Mouse (Mus musculus) liver, embryonic 13.5 days (tissue): ENCODE data around the gene Elovl5. TPM values are rescaled to one million over a fixed set of nuclear protein-coding genes. Genes with fewer than 3 reads are reported as not detected.
"Not testable (repeated sequence)": the region's sequence is repeated elsewhere in the genome, so short reads cannot be mapped to it uniquely, and the experiment has no call there.

ENCODE experiments used
- ATAC-seq: fragments of 200-750 bp; cut with Nextera tagmentation; 2 replicates; pipeline ENCODE4 v1.8.0; 2017; ENCODE audit warnings: low read depth, mild to moderate bottlenecking, moderate number of reproducible peaks, moderate library complexity
- DNase-seq: peaks from one replicate; pipeline ENCODE4 v3.0.0; 2022
- H3K27ac ChIP-seq: fragments of 300-500 bp; sonication (generic); 2 replicates; pipeline ENCODE4 v1.5.1; 2015; ENCODE audit warnings: moderate library complexity, mild to moderate bottlenecking, inconsistent platforms
- H3K27me3 ChIP-seq: fragments of 300-500 bp; sonication (generic); 2 replicates; pipeline ENCODE4 v1.6.1; 2015; ENCODE audit warnings: mild to moderate bottlenecking, inconsistent platforms
- H3K36me3 ChIP-seq: fragments of 300-500 bp; sonication (generic); 2 replicates; pipeline ENCODE4 v1.6.1; 2015; ENCODE audit warnings: mild to moderate bottlenecking, inconsistent platforms
- H3K4me1 ChIP-seq: fragments of 300-500 bp; sonication (generic); replicated peaks from 2 replicates; pipeline ENCODE4 v1.6.1; 2015; ENCODE audit warnings: inconsistent platforms
- H3K4me2 ChIP-seq: fragments of 300-500 bp; sonication (generic); 2 replicates; pipeline ENCODE4 v1.6.1; 2015; ENCODE audit warnings: inconsistent platforms, mild to moderate bottlenecking, moderate library complexity
- H3K4me3 ChIP-seq: fragments of 300-500 bp; sonication (generic); replicated peaks from 2 replicates; pipeline ENCODE4 v1.5.1; 2015; ENCODE audit warnings: mild to moderate bottlenecking, inconsistent platforms
- H3K9ac ChIP-seq: fragments of 300-500 bp; sonication (generic); 2 replicates; pipeline ENCODE4 v1.6.1; 2015; ENCODE audit warnings: mild to moderate bottlenecking, inconsistent platforms
- H3K9me3 ChIP-seq: fragments of 300-500 bp; sonication (generic); replicated peaks from 2 replicates; pipeline ENCODE4 v1.6.1; 2016; ENCODE audit warnings: inconsistent platforms
- WGBS: fragments of 180-500 bp; shearing (Covaris S2); methylation state at CpG from one replicate; pipeline ENCODE4 v1.1.7; 2015; ENCODE audit not compliant: insufficient replicate concordance; 5-methylcytosine and 5-hydroxymethylcytosine counted together
- polyA plus RNA-seq: library from polyadenylated mRNA; unstranded; fragments of >200 nt; fragmentation: Nextera tagmentation; extraction: Ambion mirVana; gene quantifications from 2 replicates; pipeline ENCODE4 v1.2.1, GENCODE M21; 2015

The Elovl5 gene
- polyA plus RNA-seq, 1 experiment from 2014 or later: 21.2 TPM

GRCm38 (mm10) chr9:77982616-77983015 is 65.5 kb downstream of the Elovl5 start:
- ATAC-seq (no peak), DNase-seq (no peak)
- no peaks in the 10 kb centered on the region for H3K27me3 ChIP-seq
- WGBS: 80% methylated on average over 16 of the region's 16 CpGs
- no peaks in the 10 kb centered on the region for H3K9me3 ChIP-seq
- H3K4me3 ChIP-seq: no peak overlapping the region
- no peak overlapping the region for H3K4me2 ChIP-seq
- peaks cover 26% of the 10 kb centered on the region for H3K36me3 ChIP-seq
- H3K27ac ChIP-seq: peak overlapping the region; percentile 25
- peaks cover 9% of the 10 kb centered on the region for H3K4me1 ChIP-seq
- no peak overlapping the region for H3K9ac ChIP-seq

- 0 out of 2 replicates have a peak overlapping the region, but pooled peaks have one; percentile 23 for H3K9ac ChIP-seq
- no peaks in the 10 kb centered on the region for H3K27me3 ChIP-seq
- H3K4me1 ChIP-seq: peaks cover 9% of the 10 kb centered on the region
- H3K4me3 ChIP-seq: no peak overlapping the region
- no peaks in the 10 kb centered on the region for H3K9me3 ChIP-seq
- no peak for DNase-seq
- H3K27ac ChIP-seq: peak overlapping the region; percentile 31; the same call in 1 of the 2 replicates
- peaks cover 24% of the 10 kb centered on the region for H3K36me3 ChIP-seq
- WGBS: 64% methylated on average over 6 of the region's 6 CpGs
- peak; percentile 76 for ATAC-seq
- no peak overlapping the region for H3K4me2 ChIP-seq
These were observed 66.4 kb downstream of the Elovl5 start for GRCm38 (mm10) chr9:77983521-77983920.

GRCm38 (mm10) chr9:77986153-77986795 is 69.1 kb downstream of the Elovl5 start:
- DNase-seq: no peak
- H3K9ac ChIP-seq: no peak overlapping the region
- WGBS: 70% methylated on average over 8 of the region's 8 CpGs

GRCm38 (mm10) chr9:77989626-77990025 is 72.5 kb downstream of the Elovl5 start:
- no peaks in the 10 kb centered on the region for H3K27me3 ChIP-seq
- no peak overlapping the region for H3K27ac ChIP-seq

More at GRCm38 (mm10) chr9:77986153-77986795, 69.1 kb downstream of the Elovl5 start:
- Histone ChIP-seq H3K9me3 (no peaks in the 10 kb centered on the region), H3K36me3 (peaks cover 9% of the 10 kb centered on the region; the same call in 1 of the 2 replicates), H3K4me3 (no peak overlapping the region), H3K4me2 (no peak overlapping the region), H3K4me1 (peaks cover 9% of the 10 kb centered on the region), H3K27me3 (no peaks in the 10 kb centered on the region), H3K27ac (no peak overlapping the region)
- no peak for ATAC-seq

GRCm38 (mm10) chr9:77990278-77990677 is 73.1 kb downstream of the Elovl5 start:
- Histone ChIP-seq H3K27me3 (no peaks in the 10 kb centered on the region), H3K4me3 (no peak overlapping the region), H3K27ac (no peak overlapping the region), H3K36me3 (no peaks in the 10 kb centered on the region), H3K9me3 (no peaks in the 10 kb centered on the region), H3K4me1 (peaks cover 39% of the 10 kb centered on the region), H3K4me2 (no peak overlapping the region), H3K9ac (no peak overlapping the region)
- DNase-seq (no peak), ATAC-seq (no peak)
- WGBS: 70% methylated on average over 8 of the region's 8 CpGs

More at GRCm38 (mm10) chr9:77989626-77990025, 72.5 kb downstream of the Elovl5 start:
- H3K36me3 ChIP-seq: no peaks in the 10 kb centered on the region
- H3K9ac ChIP-seq: no peak overlapping the region
- no peak overlapping the region for H3K4me2 ChIP-seq
- 79% methylated on average over 8 of the region's 8 CpGs for WGBS
- peaks cover 32% of the 10 kb centered on the region for H3K4me1 ChIP-seq
- no peak overlapping the region for H3K4me3 ChIP-seq
- DNase-seq (no peak), ATAC-seq (no peak)
- H3K9me3 ChIP-seq: no peaks in the 10 kb centered on the region

GRCm38 (mm10) chr9:77991650-77992049 is 74.5 kb downstream of the Elovl5 start:
- H3K4me3 ChIP-seq: no peak overlapping the region
- no peaks in the 10 kb centered on the region for H3K27me3 ChIP-seq
- H3K4me1 ChIP-seq: peaks cover 44% of the 10 kb centered on the region
- no peak overlapping the region for H3K9ac ChIP-seq
- 85% methylated on average over 4 of the region's 4 CpGs for WGBS
- no peaks in the 10 kb centered on the region for H3K9me3 ChIP-seq
- H3K27ac ChIP-seq: no peak overlapping the region
- DNase-seq: no peak
- H3K36me3 ChIP-seq: no peaks in the 10 kb centered on the region
- ATAC-seq: no peak
- H3K4me2 ChIP-seq: no peak overlapping the region

GRCm38 (mm10) chr9:77992276-77992675 is 75.1 kb downstream of the Elovl5 start:
- Histone ChIP-seq H3K4me2 (no peak overlapping the region), H3K4me1 (peaks cover 44% of the 10 kb centered on the region), H3K4me3 (no peak overlapping the region), H3K27me3 (no peaks in the 10 kb centered on the region), H3K36me3 (no peaks in the 10 kb centered on the region), H3K9ac (peak overlapping the region; percentile 28; the same call in 1 of the 2 replicates), H3K9me3 (no peaks in the 10 kb centered on the region), H3K27ac (peak overlapping the region; percentile 94)
- DNase-seq (no peak), ATAC-seq (no peak)
- 87% methylated on average over 6 of the region's 6 CpGs for WGBS

- H3K4me1 ChIP-seq: peaks cover 44% of the 10 kb centered on the region
- H3K4me3 ChIP-seq: no peak overlapping the region
- H3K4me2 ChIP-seq: peak overlapping the region; percentile 57
- DNase-seq (peak; percentile 30), ATAC-seq (peak; percentile 75)
- 40% methylated on average over 1 of the region's 1 CpGs for WGBS
- H3K9ac ChIP-seq: peak overlapping the region; percentile 33; the same call in 1 of the 2 replicates
- H3K36me3 ChIP-seq: no peaks in the 10 kb centered on the region
- peak overlapping the region; percentile 94 for H3K27ac ChIP-seq
- H3K9me3 ChIP-seq: no peaks in the 10 kb centered on the region
- no peaks in the 10 kb centered on the region for H3K27me3 ChIP-seq
These were observed 75.9 kb downstream of the Elovl5 start for GRCm38 (mm10) chr9:77993101-77993500.

GRCm38 (mm10) chr9:77993538-77994255 is 76.5 kb downstream of the Elovl5 start:
- H3K4me1 ChIP-seq: peaks cover 44% of the 10 kb centered on the region
- H3K4me3 ChIP-seq: peak overlapping the region; percentile 28
- WGBS: 39% methylated on average over 2 of the region's 2 CpGs
- not testable (repeated sequence) for H3K9me3 ChIP-seq, H3K27me3 ChIP-seq, H3K36me3 ChIP-seq
- peak overlapping the region; percentile 57 for H3K4me2 ChIP-seq
- peak overlapping the region; percentile 94 for H3K27ac ChIP-seq
- DNase-seq (peak; percentile 50), ATAC-seq (peak; percentile 96)
- peak overlapping the region; percentile 56 for H3K9ac ChIP-seq

- peak overlapping the region; percentile 57 for H3K4me2 ChIP-seq
- DNase-seq: no peak
- peak overlapping the region; percentile 56; the same call in 1 of the 2 replicates for H3K9ac ChIP-seq
- H3K27ac ChIP-seq: peak overlapping the region; percentile 94
- H3K9me3 ChIP-seq: no peaks in the 10 kb centered on the region
- WGBS: 59% methylated on average over 9 of the region's 9 CpGs
- H3K27me3 ChIP-seq: no peaks in the 10 kb centered on the region
- peaks cover 50% of the 10 kb centered on the region for H3K4me1 ChIP-seq
- H3K36me3 ChIP-seq: no peaks in the 10 kb centered on the region
- H3K4me3 ChIP-seq: peak overlapping the region; percentile 28; the same call in 1 of the 2 replicates
- no peak for ATAC-seq
These were observed 78.1 kb downstream of the Elovl5 start for GRCm38 (mm10) chr9:77995235-77995634.

- H3K9ac ChIP-seq: no peak overlapping the region
- H3K4me1 ChIP-seq: peaks cover 20% of the 10 kb centered on the region
- no peaks in the 10 kb centered on the region for H3K36me3 ChIP-seq
- H3K9me3 ChIP-seq: no peaks in the 10 kb centered on the region
- no peak overlapping the region for H3K4me3 ChIP-seq
- ATAC-seq: 0 out of 2 replicates have a peak, but pooled peaks have one; percentile 23
- no peak for DNase-seq
- H3K27ac ChIP-seq: no peak overlapping the region
- WGBS: 76% methylated on average over 7 of the region's 7 CpGs
- no peak overlapping the region for H3K4me2 ChIP-seq
- H3K27me3 ChIP-seq: peaks cover 15% of the 10 kb centered on the region
These were observed 83.7 kb downstream of the Elovl5 start for GRCm38 (mm10) chr9:78000586-78001500.
